Mouse (Mus musculus) WW6 (cell line): ENCODE data around the gene Cdc20.

ENCODE experiments used
- DNase-seq: peaks from one replicate; pipeline ENCODE4 v3.0.0-alpha.2; 2013; ENCODE audit warnings: low read depth, low spot score

The Cdc20 gene

DNA sequence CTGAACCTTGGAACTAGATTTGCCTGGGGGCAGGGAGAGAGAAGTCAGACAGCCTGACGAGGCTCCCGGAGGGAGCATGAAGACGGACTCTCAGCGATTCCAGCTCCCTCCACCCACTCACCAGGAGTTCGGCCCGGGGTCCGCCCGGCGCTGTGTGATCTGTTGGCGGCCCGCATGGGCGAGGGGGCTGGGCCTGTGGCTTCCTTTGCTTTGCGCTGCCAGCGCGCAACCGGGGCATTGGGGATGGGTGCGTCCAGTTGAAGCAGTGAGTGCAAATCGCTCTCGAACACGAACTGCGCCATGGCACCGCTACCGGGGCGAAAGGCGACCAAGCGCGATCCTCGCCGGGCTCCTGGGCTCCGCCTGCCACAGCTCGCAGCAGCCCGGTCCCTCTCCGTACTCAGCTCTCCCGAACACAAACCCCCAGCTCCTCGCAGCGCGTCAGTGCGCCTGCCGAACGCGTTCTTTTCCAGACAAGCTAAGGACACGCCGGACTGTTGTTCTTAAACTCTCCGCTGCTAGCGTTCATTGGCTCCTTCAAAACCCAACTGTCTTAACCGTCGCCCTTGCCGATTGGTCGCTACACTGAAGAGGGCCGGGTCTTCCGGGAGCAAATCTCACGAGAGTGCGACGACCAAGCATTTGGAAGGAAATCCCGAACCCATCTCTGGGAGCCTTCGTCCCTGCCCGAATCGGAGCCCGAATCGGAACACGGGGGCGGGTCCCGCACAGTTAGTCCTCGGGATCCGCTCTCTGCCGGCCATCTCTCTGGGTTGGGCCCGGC, at the start of gene Cdc20:
TSS of gene Cdc20 (minus strand) at position 533 of the 784 bp plus-strand sequence.
- peak; percentile 96 for DNase-seq

- DNase-seq = no peak
Measured at GRCm38 (mm10) chr4:118476773-118477530, 39.8 kb upstream of the Cdc20 start.

GRCm38 (mm10) chr4:118472687-118473086, 35.5 kb upstream of the Cdc20 start:
- DNase-seq = no peak

GRCm38 (mm10) chr4:118471281-118471680, 34.1 kb upstream of the Cdc20 start:
- no peak for DNase-seq

DNA sequence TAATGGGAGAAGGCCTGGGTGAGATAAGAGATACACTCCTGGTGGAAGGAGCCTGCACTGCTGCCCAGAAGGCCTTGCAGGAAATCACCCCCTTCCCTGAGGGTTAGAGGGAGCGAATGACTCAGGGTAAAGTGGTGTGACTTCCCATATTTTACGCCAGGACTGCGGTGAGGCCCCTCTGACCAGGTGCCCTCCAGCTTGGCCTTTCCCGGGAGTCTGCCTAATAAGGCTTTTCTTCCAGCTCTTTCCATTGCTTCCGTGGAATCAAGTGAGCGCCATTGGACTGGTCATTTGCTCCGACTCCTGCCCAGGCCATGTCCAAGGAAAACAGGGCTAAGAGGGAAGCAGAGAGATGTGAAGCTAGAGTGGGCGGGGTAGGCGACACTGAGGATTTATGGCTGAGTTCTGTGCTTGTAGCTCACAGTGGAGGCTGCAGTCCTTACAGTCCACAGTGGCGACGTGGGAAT, 28.6 kb upstream of the Cdc20 start:
- DNase-seq = no peak

DNA sequence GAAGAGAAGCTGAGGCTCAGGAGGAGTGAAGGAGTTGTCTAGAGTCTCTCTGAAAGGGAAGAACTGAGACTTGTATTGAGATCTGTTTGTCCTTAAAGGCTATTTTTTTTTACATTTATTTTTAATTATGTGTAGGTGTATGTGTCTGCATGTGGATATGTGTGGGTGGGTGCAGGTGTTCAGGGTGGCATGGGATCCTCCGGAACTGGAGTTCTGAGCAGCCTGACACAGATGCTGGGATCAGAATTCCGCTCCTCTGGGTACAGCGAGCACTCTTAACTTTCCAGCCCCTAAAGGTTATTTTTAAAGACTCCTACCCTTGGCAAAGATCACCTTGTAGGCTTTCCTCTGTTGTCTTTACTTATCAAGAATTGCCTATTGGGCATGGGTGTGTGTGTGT, 27.8 kb upstream of the Cdc20 start:
- DNase-seq = no peak

- DNase-seq = no peak
Measured at GRCm38 (mm10) chr4:118457345-118457975, 20.3 kb upstream of the Cdc20 start, which contains the start of gene Mpl. Gene Mpl, minus strand, starts transcription at chr4:118457513.

DNA sequence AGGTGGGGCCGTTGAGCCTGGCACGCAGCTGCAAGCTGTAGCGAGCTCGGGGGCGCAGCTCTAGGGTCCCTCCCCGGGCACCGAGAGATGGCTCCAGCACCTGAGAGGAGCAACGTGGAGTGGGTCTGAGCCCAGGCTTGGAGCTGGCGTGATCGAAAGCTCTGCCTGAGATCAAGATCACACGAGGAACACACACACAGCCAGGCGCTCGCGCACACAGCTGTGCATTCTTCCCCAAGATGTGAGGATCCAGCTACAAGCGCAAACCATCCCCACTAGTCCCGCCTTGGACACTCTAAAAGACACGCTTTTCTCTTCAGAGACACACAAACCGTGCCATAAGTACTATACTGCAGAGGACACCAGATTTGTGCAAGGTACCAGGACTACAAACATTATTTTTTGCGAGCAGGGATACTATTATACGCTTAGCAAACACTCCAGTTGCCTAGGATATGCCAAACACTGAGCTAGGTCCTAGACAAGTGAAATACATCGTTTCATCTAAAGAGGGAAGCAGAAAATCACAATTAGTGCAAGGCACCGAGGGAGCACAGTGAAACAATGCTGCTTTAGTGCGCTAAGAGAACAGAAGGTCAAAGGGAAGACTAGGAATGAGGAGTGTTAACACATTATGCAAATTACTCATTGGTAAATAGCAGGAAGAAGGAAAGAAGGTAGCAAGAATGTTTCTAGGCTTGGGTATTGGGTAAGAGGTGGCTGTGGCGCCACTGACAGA, 9.4 kb upstream of the Cdc20 start:
- DNase-seq = no peak

DNA sequence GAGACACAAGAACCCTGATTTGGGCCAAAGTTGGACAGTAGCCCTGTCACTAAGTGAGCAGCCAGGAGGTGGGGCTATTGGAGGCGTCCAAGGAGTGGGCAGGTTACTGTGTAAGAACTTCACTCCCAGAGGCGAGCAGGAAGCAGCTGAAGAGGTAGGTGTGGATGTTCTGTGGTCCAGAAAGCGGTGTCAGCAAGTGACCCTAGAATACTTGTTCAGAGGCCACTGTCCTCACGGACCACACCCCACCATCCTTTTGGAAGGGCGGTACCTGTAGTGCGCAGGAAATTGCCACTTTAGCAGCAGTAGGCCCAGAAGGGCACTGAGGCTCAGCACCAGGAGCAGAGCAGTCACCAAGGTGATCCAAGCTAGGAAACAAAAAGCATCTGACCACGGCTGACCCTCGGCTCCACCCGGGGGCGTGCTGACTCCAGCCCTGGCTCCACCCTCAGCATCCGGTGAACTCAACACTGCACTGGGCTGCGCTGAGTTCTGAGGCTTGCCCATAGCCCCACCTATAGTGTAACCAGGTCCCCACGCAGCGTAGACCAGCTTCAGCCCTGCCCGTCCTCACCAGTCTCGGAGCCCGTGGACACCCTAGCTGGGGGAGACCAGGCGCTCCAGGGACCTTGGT, 8.7 kb upstream of the Cdc20 start:
- no peak for DNase-seq

DNA sequence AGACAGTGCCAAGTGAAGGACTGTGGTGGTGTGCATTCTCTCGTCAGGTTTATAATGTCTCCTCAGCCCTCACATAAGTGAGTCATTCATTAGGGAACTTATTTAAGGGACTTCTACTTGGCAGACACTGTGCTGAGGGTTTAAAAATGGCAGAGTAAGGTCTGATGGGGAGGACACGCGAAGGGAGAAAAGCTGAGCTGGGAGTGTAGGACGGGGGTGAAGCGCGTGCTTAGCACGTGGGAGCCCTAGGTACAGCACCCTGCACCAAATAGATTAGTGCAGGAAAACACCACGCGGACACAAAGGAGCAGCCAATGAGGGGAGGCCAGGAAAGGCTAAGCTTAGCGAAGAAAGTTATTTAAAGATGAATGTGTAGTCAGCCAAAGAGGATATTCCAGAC, 7.9 kb upstream of the Cdc20 start:
- no peak for DNase-seq

- no peak for DNase-seq
Measured at GRCm38 (mm10) chr4:118437829-118438253, 689 bp upstream of the Cdc20 start.

GRCm38 (mm10) chr4:118432332-118432731, 4.8 kb downstream of the Cdc20 start:
- DNase-seq = no peak

- DNase-seq = no peak
Measured at GRCm38 (mm10) chr4:118429215-118429895, 7.8 kb downstream of the Cdc20 start.

- no peak for DNase-seq
Measured at GRCm38 (mm10) chr4:118428531-118429214, 8.5 kb downstream of the Cdc20 start.

GRCm38 (mm10) chr4:118427768-118428451, 9.2 kb downstream of the Cdc20 start, which contains the start of gene Elovl1:
Gene Elovl1, plus strand, starts transcription at chr4:118428093.
- peak; percentile 40 for DNase-seq

- no peak for DNase-seq
Measured at GRCm38 (mm10) chr4:118427415-118427767, 9.8 kb downstream of the Cdc20 start.

GRCm38 (mm10) chr4:118425374-118425773, 11.8 kb downstream of the Cdc20 start:
- no peak for DNase-seq

GRCm38 (mm10) chr4:118424541-118425160, 12.5 kb downstream of the Cdc20 start:
- no peak for DNase-seq

- DNase-seq = no peak
Measured at GRCm38 (mm10) chr4:118421384-118421783, 15.8 kb downstream of the Cdc20 start.
